Mouse (Mus musculus) adrenal gland, adult 2 months (tissue): ENCODE data around the gene Ackr2. TPM values are rescaled to one million over a fixed set of nuclear protein-coding genes. Genes with fewer than 3 reads are reported as not detected.

ENCODE experiments used
- polyA plus RNA-seq: library from polyadenylated mRNA; depleted of rRNA; stranded (reverse); fragments of >200 nt; gene quantifications from 2 replicates; pipeline ENCODE4 v1.2.3, GENCODE M21; 2012; rRNA removed
- total RNA-seq, 2 experiments: library from RNA; stranded (reverse); gene quantifications; 2 replicates each; pipeline ENCODE4 v1.2.3; 2021

Ackr2 gene
- total and polyA plus RNA-seq, 3 experiments = 0.92 to 1.4 (median 1.2) TPM

Other genes with a start within 250 kb of the Ackr2 start
- 1 to 10 TPM; 5.0 to 5.4 TPM for gene Sec22c, start 192.9 kb upstream of the Ackr2 start, total RNA-seq
- gene Sec22c, start 192.9 kb upstream of the Ackr2 start, polyA plus RNA-seq = 10.1 TPM in 2 replicates
- gene Ss18l2, start 188.0 kb upstream of the Ackr2 start, total RNA-seq = 10 to 100 TPM; 45.8 to 47.7 TPM
- 18.6 and 20.3 TPM in 2 replicates for gene Ss18l2, start 188.0 kb upstream of the Ackr2 start, polyA plus RNA-seq
- 10 to 100 TPM; 54.2 to 83.7 TPM for gene Nktr, start 179.2 kb upstream of the Ackr2 start, total RNA-seq
- gene Nktr, start 179.2 kb upstream of the Ackr2 start, polyA plus RNA-seq = 24.9 and 25.0 TPM in 2 replicates
- 10 to 100 TPM; 26.6 to 49.7 TPM for gene Zfp651, start 139.0 kb upstream of the Ackr2 start, total RNA-seq
- 36.6 and 51.5 TPM in 2 replicates for gene Zfp651, start 139.0 kb upstream of the Ackr2 start, polyA plus RNA-seq
- gene Klhl40, start 120.7 kb upstream of the Ackr2 start, total RNA-seq = not detected
- gene Klhl40, start 120.7 kb upstream of the Ackr2 start, polyA plus RNA-seq = not detected in 2 replicates
- gene Hhatl, start 105.8 kb upstream of the Ackr2 start, total RNA-seq = not detected
- gene Hhatl, start 105.8 kb upstream of the Ackr2 start, polyA plus RNA-seq = 0.13 and 0.17 TPM in 2 replicates
- gene Ccdc13, start 58.9 kb upstream of the Ackr2 start, total RNA-seq = 1 to 10 TPM in 1 of 2 experiments, under 1 TPM in 1; 0.63 to 1.0 TPM
- 0.26 and 1.2 TPM in 2 replicates for gene Ccdc13, start 58.9 kb upstream of the Ackr2 start, polyA plus RNA-seq
- 100 to 1,000 TPM in 1 of 2 experiments, 10 to 100 TPM in 1; 44.6 to 103 TPM for gene Higd1a, start 40.0 kb upstream of the Ackr2 start, total RNA-seq
- gene Higd1a, start 40.0 kb upstream of the Ackr2 start, polyA plus RNA-seq = 15.4 and 20.8 TPM in 2 replicates
- under 1 TPM; 0.48 to 0.84 TPM for gene Cyp8b1, start 17.9 kb downstream of the Ackr2 start, total RNA-seq
- gene Cyp8b1, start 17.9 kb downstream of the Ackr2 start, polyA plus RNA-seq = 0.32 and 1.00 TPM in 2 replicates
- 1 to 10 TPM in 1 of 2 experiments, under 1 TPM in 1; 0.78 to 1.6 TPM for gene Fam198a, start 52.6 kb downstream of the Ackr2 start, total RNA-seq
- gene Fam198a, start 52.6 kb downstream of the Ackr2 start, polyA plus RNA-seq = 0.87 and 1.5 TPM in 2 replicates
- 10 to 100 TPM; 14.7 to 24.7 TPM for gene Pomgnt2, start 98.8 kb downstream of the Ackr2 start, total RNA-seq
- 35.5 and 36.4 TPM in 2 replicates for gene Pomgnt2, start 98.8 kb downstream of the Ackr2 start, polyA plus RNA-seq
- gene Snrk, start 218.9 kb downstream of the Ackr2 start, total RNA-seq = 100 to 1,000 TPM; 183 to 230 TPM
- gene Snrk, start 218.9 kb downstream of the Ackr2 start, polyA plus RNA-seq = 114 and 115 TPM in 2 replicates